Mouse (Mus musculus): ENCODE data around the gene Klc1. TPM values are rescaled to one million over a fixed set of nuclear protein-coding genes. Genes with fewer than 3 reads are reported as not detected.

The Klc1 gene
- total and polyA plus RNA-seq, 3 experiments = 71.6 to 107 (median 87.7) TPM

DNA sequence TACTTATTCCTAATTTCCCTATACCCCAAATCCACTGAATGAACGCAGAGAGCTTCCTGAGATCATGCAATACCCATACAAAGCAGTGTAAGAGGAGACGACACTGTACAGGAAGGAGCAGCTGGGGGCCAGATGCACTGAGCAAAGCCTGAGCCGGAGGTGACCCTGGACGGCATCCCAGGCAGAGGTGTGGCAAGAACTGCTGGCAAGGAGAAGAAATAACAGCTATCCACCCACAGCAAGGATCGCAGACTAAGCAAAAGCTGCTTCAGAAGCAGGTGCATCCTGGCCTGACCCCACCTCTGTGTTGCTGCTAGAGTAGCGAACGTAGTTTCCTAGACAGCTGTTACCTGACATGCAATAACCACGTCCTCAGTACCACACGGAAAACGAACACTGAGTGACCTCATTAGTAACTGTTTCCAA is 94.4 kb downstream of the Klc1 start:
- DNase-seq = peak; percentile 85

DNA sequence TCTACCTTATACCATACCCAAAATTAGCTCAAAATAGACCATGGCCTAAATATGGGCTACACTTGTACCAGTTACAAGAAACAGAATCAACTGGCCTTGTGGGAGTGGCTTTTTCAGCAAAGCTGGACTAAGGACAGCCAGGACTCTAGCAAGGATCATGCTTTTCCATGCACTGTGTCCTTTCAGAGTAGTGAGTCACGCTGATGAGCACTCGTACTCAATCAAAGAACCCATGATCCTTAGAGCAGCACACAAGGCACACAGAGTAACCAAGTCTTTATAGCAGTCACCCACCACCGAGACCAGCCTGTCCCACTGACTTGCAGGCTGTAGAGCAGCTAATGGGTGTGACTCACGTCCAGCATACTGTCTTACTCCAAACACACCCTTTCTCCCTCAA is 94.9 kb downstream of the Klc1 start:
- DNase-seq = peak; percentile 69

DNA sequence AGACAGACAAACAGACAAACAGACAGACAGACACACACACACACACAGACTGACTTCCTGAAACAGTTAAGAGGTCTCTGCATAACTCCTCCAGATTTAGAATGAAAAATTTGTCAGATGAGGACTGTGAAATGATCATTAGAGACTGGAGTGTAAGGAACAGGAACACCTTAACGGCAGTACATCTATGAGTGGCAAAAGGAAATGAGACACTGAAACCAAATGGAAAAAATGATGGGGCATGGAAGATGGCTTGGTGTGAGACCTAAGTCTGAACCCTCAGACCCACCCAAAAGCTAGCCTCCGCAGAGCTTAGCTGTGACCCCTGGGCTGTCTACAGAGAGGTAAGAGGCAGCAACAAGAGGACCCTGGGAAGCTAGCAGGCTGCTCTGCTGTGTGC is 96.8 kb downstream of the Klc1 start:
- DNase-seq = no peak

Other genes with a start within 250 kb of the Klc1 start
- 100 to 1,000 TPM; 327 to 470 TPM for gene Eif5, start 220.8 kb upstream of the Klc1 start, total RNA-seq (2021)
- 210 and 254 TPM in 2 replicates for gene Eif5, start 220.8 kb upstream of the Klc1 start, polyA plus RNA-seq (2012; rRNA removed)
- gene Mark3, start 184.3 kb upstream of the Klc1 start, total RNA-seq (2021) = 10 to 100 TPM; 83.2 to 95.9 TPM
- 33.5 and 35.8 TPM in 2 replicates for gene Mark3, start 184.3 kb upstream of the Klc1 start, polyA plus RNA-seq (2012; rRNA removed)
- gene Ckb, start 86.5 kb upstream of the Klc1 start, total RNA-seq (2021) = 10 to 100 TPM; 30.9 to 96.5 TPM
- 192 and 265 TPM in 2 replicates for gene Ckb, start 86.5 kb upstream of the Klc1 start, polyA plus RNA-seq (2012; rRNA removed)
- 10 to 100 TPM; 13.7 to 15.8 TPM for gene Trmt61a, start 80.7 kb upstream of the Klc1 start, total RNA-seq (2021)
- 74.9 and 79.6 TPM in 2 replicates for gene Trmt61a, start 80.7 kb upstream of the Klc1 start, polyA plus RNA-seq (2012; rRNA removed)
- gene Bag5, start 45.6 kb upstream of the Klc1 start, total RNA-seq (2021) = 10 to 100 TPM; 32.5 to 37.7 TPM
- 8.0 and 12.0 TPM in 2 replicates for gene Bag5, start 45.6 kb upstream of the Klc1 start, polyA plus RNA-seq (2012; rRNA removed)
- 10 to 100 TPM; 67.7 to 70.0 TPM for gene Apopt1, start 45.6 kb upstream of the Klc1 start, total RNA-seq (2021)
- 191 and 279 TPM in 2 replicates for gene Apopt1, start 45.6 kb upstream of the Klc1 start, polyA plus RNA-seq (2012; rRNA removed)
- gene Xrcc3, start 55.0 kb downstream of the Klc1 start, total RNA-seq (2021) = 10 to 100 TPM in 1 of 2 experiments, 1 to 10 TPM in 1; 8.8 to 17.8 TPM
- 19.7 and 22.5 TPM in 2 replicates for gene Xrcc3, start 55.0 kb downstream of the Klc1 start, polyA plus RNA-seq (2012; rRNA removed)
- 100 to 1,000 TPM in 1 of 2 experiments, 10 to 100 TPM in 1; 63.4 to 125 TPM for gene Zfyve21, start 55.3 kb downstream of the Klc1 start, total RNA-seq (2021)
- 124 and 125 TPM in 2 replicates for gene Zfyve21, start 55.3 kb downstream of the Klc1 start, polyA plus RNA-seq (2012; rRNA removed)
- 10 to 100 TPM; 13.8 to 15.9 TPM for gene Ppp1r13b, start 149.3 kb downstream of the Klc1 start, total RNA-seq (2021)
- gene Ppp1r13b, start 149.3 kb downstream of the Klc1 start, polyA plus RNA-seq (2012; rRNA removed) = 5.9 and 6.6 TPM in 2 replicates
- 100 to 1,000 TPM; 274 to 451 TPM for gene Atp5mpl, start 208.1 kb downstream of the Klc1 start, total RNA-seq (2021)
- 3.2 and 6.1 TPM in 2 replicates for gene Atp5mpl, start 208.1 kb downstream of the Klc1 start, polyA plus RNA-seq (2012; rRNA removed)
- under 1 TPM in 1 of 2 experiments, not detected in 1; 0.07 TPM for gene Tdrd9, start 212.7 kb downstream of the Klc1 start, total RNA-seq (2021)
- 0.06 TPM in 1 of 2 replicates, not detected in the other for gene Tdrd9, start 212.7 kb downstream of the Klc1 start, polyA plus RNA-seq (2012; rRNA removed)
- gene Rd3l, start 222.5 kb downstream of the Klc1 start, total RNA-seq (2021) = not detected
- gene Rd3l, start 222.5 kb downstream of the Klc1 start, polyA plus RNA-seq (2012; rRNA removed) = not detected in 2 replicates

All from adrenal gland, adult 2 months (tissue).